Mouse (Mus musculus): ENCODE results near the gene Sirt4. TPM values are rescaled to one million over a fixed set of nuclear protein-coding genes. Genes with fewer than 3 reads are reported as not detected.
A peak's percentile ranks its signal among the peaks of the same experiment; 100 is the strongest.
"Not testable (repeated sequence)": the region's sequence is repeated elsewhere in the genome, so short reads cannot be mapped to it uniquely, and the experiment has no call there.

The Sirt4 gene
- 10 to 100 TPM; 37.1 to 37.8 TPM for total RNA-seq (2021)
- long read RNA-seq, experiment 1, transcript Sirt4-201 (5 exons, 1,794 nt): major isoform, 7 of 16 reads
- long read RNA-seq, experiment 1, partial matches to known transcripts: 0 of 16 reads
- long read RNA-seq, experiment 1, other reads (novel, unspliced or antisense): 9 of 16 reads
- long read RNA-seq, experiment 2, partial matches to known transcripts: 1 of 5 reads
- long read RNA-seq, experiment 2, other reads (novel, unspliced or antisense): 4 of 5 reads

DNA sequence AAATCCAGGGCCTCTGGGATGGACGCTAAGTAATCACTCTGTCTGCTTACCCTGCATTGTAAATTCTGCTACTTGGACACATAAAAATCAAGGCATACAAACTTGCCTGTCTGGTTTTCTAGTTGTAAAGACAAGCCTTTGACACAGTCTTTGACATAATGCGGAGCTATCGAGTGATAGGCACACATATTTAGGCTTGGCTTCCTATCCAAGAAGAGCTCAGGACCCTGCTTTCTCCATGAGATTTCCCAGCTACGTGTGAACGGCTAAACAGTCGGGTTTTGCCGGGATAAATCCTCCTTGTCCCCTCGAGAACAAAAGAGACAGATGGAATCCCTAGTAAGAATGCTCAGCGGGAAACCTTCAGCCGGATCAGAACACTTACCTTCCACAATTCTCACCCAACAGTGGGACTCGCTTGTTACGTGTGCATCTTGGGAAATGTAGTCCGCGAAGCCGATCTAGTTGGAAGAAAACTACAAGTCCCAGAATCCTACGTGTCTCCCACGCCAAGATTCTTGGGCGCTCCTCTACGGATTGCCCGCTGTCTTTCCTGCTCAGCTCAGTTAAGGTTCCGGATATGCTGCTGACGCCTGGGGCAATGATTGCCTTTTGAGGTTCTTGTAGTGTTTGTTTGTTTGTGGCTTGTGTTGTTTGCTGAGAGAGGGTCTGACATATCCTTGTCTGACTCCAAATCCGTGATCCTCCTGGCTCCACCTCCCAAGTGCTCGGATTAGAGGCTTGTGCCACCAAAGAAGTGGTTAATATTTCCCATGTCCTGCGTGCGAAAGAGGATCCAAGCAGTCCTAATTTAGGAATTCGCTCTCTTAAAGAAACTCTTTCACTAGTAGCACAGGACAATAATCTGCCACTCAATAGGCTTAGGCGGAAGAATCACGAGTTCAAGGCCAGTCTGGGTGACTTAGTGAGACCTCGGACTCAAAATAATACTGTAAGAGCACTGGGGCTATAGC is at the start of gene Sirt4:
Gene Sirt4 (minus strand): TSS at position 779 of the 974 bp plus-strand sequence.
- DNase-seq (ENCODE audit: low spot score in 2 of 2): peak; percentile 72 to 88

DNA sequence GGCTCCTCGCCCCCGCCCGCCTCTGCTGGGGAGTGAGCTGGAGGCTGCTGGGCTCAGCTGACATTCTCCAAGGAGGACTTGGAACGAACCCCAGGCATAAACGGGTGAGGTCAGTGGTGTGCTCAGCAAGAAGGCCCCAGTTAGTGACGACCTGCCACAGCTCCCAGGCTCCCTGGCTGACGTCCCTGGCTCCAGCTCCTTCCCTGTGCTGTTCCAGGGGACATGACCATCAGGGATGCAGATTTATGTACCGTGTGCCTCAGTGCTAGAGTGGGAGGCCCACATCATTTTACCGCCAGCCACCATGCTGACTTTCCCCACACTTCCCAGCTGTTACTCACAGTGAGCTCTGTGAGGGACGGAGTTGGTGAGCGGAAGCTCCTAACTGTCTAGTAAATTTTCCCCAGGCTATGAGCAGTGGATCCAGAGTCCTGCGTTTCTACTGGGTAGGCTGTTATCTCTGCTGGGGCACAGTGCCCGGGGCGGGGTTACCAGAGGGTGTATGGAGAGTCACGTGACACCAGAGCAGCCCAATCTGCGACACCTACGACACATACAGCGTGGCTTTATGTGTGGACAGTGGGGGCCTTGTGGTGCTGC is 47.2 kb upstream of the Sirt4 start:
- peak; percentile 49 to 66 for DNase-seq (ENCODE audit: low spot score in 2 of 2)

DNA sequence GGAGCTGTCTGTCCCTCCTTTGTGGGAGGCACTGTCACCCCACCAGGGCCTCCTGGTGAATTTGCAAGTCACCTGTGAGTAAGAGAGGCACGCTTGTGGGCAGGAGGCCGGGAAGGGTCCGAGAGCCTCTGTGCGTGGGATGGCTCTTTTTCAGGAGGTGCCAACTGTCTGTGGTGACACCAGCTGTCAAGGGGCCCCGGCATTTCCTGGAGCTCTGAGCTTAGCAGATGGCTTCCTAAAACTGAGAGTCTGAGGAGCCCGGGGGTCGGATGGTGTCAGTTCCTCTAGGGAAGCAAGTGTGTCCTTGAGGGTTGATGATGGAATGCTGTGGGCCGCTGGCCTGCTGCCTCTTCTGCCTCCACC is 45.9 kb upstream of the Sirt4 start:
- DNase-seq (ENCODE audit: low spot score in 2 of 2): no peak

DNA sequence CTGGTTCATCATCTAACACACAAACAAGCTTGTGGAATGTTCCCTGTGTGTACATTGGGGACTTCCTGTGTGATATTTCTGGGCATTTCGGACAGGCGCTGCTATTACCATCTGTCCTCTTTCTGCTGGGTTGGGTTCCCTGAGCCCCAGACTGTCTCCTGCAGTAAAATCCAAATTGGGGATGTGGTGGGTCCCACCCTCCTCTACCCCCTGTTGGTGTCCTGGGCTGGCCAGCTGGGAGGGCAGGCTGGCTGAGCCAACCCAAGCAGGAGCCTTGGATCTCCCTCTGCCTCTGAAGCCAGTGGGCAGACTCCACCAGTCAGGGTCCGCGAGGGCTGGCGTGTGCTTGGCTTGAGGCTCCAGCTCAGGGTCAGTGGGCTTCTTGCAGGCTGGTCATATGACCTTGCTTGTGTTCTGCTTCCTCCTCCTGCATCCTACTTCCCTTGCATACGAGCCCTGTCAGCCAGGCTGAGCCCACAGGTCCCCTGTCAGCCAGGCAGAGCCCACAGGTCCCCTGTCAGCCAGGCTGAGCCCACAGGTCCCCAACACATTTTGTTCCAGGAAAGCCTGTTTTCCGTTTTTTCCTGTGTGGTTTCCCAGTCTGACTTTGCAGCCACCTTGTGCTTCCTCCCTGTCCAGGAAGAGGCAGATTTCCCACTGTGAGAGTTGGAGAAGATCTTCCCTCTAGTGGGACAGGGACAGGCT is 45.4 kb upstream of the Sirt4 start:
- DNase-seq (ENCODE audit: low spot score in 2 of 2): no peak

DNA sequence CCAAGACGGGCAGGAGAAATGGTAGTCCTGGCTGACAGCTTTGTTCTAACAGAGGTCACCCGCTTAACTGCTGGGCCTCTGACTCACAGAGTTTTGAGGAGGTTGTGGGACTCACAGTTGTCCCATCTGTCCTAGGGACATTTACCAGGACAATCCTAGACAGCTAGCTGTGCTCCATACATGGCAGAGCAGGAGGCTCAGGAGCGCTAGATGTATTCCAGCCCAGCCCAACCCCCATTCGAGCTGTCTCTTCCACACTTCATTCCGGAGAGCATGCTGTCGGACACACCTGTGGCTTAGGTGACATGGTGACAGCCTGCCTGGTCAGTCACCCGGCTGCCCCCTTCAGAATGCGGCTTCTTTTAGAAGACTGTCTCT is 44.8 kb upstream of the Sirt4 start:
- no peak for DNase-seq (ENCODE audit: low spot score in 2 of 2)

DNA sequence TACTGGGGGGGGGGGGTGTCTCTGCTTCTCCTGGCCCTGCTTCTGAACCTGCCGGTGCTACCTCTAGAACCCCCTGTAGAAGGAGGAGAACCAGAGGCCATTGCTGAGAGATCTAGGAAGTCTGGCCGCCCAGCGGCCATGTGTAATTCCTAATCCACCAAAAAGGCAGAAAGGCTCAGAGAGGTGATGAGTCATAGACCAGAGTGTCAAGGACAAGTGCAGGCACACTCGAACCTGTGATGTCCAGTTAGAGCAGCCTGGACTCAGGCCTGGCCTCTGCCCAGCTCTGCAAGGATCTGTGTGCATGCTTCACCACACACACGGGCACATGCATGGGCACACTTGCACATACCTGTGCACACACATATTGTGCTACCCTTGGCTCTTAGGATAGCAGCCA is 43.6 kb upstream of the Sirt4 start:
- no peak for DNase-seq (ENCODE audit: low spot score in 2 of 2)

DNA sequence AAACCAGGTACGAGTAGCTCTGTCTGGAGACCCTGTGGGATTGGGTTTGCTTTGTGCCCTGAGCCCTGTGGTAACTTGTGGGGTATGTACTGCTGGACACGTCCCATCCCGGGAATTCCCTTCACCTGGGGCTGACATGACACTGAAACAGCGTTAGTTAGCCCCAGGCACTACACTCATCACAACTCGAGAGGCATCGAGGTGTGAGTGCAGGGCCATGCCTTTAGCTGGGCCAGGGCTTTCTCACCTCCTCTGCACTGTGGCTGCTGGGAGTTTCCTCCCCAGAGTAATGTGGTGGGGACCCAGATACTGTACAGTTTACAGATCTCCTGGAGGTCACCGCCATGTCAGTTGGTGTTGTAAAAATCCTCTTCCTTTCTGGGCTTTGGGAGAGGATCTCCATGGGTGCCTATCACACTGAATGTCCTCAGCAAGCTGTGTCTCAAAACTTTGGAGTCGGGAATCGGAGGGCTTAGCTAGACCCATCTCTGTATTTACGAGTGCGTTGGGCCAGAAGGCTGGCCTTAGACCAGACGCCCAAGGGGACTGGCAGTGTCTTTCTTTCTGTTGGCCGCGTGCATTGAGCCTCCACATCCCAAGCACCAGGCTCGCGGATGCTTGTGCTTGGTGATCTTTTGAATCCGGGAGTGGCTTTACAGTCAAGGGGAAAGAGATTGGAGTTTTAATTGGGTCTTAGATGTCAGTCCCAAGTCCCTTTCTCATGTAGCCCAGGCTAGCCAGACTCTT is 42.1 kb upstream of the Sirt4 start:
- DNase-seq (ENCODE audit: low spot score in 2 of 2): no peak

DNA sequence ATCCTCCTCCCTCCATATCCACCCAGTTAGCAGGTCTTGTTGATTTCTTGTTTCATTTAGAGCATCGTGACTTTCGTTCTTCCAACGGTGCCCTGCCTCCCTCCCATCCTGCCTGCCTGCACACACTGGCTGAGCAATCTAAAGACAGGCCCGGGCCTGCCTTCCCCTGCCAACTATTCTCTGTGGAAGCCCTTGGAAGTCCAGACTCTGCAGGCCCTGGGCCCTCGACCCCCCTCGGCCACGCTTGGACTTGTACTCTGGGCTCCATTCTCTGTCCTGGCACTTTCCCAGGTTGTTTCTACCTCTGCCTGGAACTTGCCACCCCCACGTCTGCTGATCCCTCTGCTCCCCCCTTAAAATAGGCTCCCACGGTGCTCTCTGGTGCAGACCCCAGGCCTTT is 41.4 kb upstream of the Sirt4 start:
- no peak for DNase-seq (ENCODE audit: low spot score in 2 of 2)

DNA sequence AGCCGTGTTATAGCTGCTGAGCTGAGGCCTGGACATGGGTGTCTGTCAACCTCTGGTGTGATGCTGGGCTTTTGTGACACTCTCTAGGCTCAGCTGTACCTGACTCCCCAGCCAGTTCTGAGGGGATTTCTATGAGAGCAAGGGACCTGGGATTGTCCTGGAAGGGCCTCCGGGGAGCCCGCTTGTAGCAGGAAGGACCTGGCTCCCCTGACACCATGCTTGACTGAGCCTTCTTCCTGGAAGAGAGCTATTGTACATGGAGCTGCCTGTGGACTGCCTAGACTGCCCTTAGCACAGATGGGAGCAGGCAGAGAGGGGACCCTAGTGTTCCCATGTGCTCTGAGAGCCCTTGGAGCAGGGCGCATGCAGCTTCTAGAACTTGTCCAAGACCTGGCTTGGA is 40.9 kb upstream of the Sirt4 start:
- no peak for DNase-seq (ENCODE audit: low spot score in 2 of 2)

DNA sequence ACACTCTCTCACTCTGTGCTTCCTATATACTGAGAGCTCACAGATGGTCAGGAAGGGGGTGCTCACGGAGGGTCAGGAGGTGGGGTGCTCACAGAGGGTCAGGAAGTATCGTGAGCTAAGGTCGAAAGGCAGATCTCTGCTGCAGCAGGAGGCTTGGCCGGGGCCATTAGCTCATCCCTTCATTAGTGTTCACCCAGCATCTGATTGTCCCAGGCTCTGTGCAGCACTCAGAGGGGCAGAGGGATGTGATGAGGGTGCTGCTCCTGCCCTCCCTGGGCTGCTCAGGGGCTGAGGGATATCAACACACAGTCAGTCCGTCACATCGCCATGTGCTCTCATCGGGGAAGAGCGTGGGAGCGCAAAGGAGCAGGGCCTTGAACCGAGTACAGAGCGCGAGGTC is 39.9 kb upstream of the Sirt4 start:
- DNase-seq (ENCODE audit: low spot score in 2 of 2): no peak

DNA sequence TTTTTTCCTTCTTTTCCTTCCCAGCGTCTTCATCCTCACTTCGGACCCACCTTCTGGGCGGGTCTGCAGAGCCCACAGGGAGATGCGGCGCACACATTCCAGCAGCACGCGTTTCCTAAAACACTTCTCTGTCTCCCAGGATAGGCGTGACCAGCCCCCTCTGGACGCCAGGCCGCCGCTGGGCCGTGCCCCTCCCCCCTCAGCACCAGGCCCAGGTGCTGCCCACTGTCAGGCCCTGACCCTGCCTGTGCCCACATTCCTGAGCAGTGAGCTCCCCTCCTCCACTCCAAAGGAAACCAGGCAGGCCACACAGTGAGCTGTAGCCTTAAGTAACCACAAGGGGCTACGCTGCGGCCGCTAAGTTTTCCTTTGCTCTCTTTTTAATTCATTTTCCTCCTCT is 39.4 kb upstream of the Sirt4 start:
- DNase-seq (ENCODE audit: low spot score in 2 of 2): no peak

DNA sequence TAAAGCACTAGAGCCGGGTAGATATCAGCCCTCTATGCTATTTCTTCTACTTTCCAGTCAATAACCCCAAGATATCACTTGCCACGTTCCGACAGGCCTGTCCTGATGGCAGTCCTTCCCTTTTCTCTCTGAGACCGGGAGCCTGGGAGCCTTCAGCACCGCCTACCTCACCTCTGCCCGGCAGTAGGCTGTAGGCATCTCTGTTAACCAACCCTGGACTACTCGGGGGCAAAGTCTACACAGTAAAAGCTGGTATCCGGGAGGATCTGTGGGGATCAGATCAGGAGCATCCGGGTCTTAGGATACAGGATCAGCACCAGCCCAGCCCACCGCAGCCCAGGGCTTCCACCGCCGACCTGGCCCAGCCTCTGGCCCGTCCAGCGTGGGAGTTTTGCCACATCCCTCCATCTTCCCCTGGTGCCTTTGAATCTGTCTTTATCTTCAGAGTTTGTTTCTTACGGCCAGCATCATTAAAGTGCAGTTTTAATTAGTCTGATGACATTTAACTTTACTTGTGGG is 38.5 kb upstream of the Sirt4 start:
- no peak for DNase-seq (ENCODE audit: low spot score in 2 of 2)

DNA sequence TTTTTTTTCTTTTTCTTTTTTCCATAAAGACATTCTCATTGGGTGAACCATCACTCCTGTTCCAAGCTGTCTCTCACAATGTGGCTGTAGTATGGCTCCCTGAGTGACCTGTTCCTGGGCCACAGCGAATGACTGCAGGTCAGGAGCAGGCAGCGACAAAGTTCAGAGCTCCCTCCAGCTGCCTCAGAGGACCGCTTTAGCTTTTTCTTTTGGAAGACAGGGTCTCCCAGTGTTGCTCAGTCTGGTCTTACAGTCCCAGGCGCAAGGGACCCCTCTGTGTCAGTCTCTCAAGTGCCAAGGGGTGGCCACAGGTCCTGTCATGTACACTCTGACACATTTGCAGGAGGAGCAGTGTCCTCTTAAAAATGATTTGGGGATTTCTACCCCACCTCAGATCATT is 38.0 kb upstream of the Sirt4 start:
- DNase-seq (ENCODE audit: low spot score in 2 of 2): no peak

DNA sequence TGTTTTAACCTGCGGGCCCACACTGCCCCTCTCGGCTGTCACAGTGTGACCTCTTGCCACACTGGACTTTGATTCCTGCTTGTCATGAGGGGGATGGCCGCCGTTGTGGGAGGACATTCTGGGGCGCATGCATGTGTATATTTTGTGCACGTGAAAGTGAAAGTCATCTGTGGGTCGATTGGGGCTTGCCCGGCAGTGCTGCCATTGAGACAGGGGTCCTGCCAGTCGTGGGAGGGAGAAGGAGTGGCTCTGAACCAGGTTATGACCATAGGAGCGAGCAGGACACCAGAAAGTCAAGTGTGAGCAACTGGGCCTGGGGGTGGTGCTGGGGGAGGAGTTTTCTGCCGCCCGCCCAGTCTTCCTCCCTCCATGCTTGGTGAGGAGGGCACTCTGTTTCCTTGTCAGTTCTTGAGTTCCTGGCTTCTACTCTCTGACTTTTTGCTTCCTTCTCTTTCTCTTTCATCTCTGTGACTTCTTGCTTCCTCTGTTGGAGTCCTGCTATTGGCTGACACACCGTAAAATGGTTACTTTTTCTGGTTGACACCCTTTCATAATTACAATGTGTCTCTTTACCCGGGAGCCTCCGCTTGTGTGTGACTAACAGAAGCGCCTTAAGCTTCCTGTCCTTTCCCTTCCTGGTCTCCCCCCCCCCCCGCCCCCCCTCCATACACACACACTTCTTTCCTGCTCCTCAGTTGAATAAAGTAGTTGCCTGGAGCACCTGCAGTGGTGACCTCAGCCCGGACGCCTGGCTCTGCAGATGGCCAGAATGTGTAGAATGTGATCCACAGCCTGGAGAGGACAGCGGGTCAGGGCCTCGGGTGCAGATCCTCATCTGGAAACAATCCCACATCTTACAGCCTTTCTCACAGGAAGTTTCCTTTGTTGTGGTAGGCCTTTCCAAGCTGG is 37.3 kb upstream of the Sirt4 start:
- DNase-seq (ENCODE audit: low spot score in 2 of 2): no peak

DNA sequence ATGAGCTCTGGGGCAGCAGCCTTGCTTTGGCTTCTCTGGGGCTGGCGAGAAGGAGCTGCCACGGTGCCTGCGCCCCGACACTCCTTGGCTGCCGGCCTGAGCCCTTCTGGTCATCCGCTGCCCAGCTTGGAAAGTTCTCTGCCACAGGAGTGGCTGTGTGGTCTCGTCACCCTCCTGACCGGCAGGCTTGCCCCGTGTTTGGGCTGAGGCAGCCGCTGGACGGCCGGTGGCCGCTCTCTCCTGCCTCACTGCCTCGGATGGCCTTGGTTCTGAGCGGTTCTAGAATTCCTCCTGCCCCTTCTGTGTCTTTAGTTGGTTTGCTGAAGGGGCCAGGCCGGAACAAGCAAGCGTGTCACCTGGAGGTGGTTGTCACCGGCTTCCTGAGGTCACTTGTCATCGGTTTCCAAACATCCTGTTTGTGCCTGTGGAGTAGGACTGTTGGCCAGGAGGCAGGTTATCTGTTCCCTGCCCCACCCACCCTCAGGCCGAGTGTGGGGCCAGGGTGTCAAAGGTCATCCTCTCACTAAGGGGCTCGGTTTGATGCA is 35.9 kb upstream of the Sirt4 start:
- DNase-seq (ENCODE audit: low spot score in 2 of 2): no peak

DNA sequence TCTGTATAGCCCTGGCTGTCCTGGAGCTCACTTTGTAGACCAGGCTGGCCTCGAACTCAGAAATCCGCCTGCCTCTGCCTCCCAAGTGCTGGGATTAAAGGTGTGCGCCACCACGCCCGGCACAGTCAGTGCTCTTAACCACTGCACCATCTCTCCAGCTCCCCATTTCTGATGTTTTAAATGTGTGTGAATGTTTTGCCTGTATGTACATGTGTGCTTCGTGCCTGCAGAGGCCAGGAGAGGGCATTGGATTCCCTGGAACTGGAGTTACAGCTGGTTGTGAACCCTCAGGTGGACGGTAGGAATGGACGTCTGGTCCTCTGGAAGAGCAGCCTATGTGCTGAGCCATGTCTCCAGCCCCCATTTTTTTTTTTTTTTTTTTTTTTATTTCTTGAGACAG is 33.7 kb upstream of the Sirt4 start:
- DNase-seq (ENCODE audit: low spot score in 2 of 2): not testable (repeated sequence)

DNA sequence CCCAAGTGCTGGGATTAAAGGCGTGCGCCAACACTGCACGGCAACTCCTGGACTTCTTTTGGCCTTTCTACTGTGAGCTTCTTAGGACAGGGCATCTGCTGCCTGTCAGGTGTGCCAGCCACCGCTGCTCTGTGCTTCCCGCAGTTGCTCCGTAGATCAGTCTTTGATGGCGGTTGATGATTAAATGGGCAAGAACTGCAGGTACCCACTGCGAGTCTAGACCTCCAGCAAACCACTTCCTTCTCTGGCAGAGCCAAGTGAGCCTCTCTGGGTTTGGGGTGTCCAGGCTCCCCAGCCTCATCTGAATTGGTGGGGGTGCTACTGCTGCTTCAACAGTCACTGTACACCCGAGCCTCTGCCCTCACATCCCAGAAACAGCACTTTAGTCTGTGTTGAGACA is 33.0 kb upstream of the Sirt4 start:
- no peak for DNase-seq (ENCODE audit: low spot score in 2 of 2)

DNA sequence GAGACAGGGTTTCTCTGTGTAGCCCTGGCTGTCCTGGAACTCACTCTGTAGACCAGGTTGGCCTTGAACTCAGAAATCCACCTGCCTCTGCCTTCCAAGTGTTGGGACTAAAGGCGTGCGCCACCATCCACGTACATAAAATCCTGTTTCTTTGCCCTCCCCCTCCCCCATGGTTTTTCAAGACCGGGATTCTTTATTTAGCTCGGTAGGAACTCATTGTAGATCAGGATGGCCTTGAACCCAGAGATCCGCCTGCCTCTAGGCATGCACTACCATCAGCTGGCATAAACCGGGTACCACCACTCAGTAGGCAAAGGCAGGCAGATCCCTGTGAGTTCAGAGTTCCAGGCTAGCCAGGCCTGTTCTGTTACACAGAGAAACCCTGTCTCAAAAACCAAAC is 32.4 kb upstream of the Sirt4 start:
- no peak for DNase-seq (ENCODE audit: low spot score in 2 of 2)
